Mouse (Mus musculus) frontal cortex, postnatal 10 days (tissue): ENCODE measurements around the gene Gm20388.

Source experiments
- DNase-seq, 2 experiments: peaks; one replicate each; pipeline ENCODE4 v3.0.0; 2022; ENCODE audit warnings: low spot score in 2 of 2, mixed read lengths in 1 of 2

The Gm20388 gene

DNA sequence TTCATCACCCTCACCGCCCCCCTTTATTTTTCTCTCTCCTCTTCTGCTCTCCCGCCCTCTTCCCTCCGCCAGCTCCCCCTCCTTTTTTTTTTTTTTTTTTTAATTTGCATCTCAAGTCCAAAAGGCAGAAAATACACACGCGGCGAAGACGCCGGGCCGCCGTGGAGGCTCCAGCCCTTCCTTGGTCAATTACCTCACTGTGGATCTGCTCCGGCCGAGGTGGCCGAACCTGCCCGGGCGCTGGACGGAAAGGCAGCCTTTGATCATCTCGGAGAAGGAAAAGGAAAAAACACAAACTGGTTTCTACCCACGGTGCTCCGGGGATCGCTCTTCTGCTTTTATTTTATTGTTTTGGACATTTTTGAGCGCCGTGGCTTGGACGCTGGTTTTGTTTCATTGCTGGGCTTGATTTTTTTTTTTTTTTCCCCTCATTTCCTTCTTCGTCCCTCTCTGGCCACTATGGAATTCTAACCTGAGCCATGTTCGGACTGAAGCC is 578.0 kb downstream of the Gm20388 start:
- DNase-seq = no peak

DNA sequence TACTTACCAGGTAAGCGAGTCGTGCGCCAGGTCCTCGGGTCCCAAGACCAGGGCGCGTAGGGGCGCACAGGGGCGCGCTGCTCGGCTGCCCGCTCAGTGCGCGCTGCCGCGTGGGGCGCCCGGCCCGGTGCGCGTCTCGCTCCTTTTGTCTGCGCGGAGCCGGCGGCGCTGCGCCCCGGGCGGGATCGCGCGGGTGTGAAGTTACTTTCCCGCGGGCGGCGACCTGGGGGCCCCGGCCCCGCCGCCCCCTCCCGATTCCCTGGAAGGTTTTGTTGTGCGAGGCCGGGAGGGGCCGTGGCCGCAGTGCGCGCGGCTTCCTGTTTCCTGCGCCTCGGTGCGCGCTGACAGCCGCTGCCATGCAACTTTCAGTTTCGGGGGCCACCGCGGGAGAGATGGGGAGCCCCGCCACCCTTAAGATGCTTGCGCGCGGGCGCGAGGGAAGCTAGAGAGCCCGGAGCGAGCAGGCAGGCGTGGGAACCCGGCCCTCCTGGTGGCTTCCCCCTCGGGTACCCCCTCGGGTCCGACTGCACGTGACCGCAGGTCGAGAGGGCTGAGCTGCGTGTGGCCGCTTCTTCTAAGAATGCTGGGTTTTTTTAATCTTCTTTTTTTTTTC is 578.6 kb downstream of the Gm20388 start:
- no peak for DNase-seq

- no peak for DNase-seq
Measured at GRCm38 (mm10) chr8:120489771-120490281, 579.2 kb downstream of the Gm20388 start.

DNA sequence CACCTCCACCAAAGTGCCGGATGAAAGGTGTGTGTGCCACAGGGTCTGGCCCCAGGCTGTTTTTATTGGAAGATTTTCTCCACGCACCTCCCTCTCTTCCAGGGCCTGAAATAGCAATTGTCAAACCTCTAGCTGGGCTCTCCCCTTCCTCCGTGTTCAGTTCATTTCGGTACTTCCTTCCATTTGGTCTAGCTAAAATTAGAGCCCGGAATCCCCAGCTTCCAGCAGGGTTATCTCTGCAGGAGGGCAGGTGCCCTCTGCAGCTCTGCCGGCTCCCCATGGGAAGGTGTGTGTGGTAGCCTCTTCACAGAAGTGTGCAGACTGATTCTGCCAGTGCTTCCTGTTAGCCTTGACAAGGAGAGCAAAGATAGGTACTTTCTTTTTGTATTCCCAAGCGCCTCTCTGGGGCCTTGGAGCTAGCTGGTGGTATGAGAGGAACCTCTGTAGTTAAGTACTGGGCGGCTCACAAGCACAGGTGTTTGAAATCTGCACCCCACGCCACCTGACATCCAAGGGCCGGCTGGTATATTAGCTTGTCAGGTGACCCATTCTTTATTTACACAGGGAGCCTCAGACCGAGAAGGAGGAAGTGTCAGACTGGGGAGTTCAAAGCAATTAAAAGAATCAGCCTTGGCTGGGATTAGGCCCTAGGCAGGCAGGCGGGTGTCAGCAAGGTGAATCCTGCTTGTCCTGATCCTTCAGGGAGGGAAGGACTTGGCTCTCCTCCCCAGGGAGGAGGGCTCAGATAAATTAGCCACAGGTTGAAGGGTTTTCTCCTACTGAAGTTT is 579.9 kb downstream of the Gm20388 start:
- DNase-seq = no peak

GRCm38 (mm10) chr8:120491166-120491793 is 580.6 kb downstream of the Gm20388 start:
- DNase-seq = no peak

DNA sequence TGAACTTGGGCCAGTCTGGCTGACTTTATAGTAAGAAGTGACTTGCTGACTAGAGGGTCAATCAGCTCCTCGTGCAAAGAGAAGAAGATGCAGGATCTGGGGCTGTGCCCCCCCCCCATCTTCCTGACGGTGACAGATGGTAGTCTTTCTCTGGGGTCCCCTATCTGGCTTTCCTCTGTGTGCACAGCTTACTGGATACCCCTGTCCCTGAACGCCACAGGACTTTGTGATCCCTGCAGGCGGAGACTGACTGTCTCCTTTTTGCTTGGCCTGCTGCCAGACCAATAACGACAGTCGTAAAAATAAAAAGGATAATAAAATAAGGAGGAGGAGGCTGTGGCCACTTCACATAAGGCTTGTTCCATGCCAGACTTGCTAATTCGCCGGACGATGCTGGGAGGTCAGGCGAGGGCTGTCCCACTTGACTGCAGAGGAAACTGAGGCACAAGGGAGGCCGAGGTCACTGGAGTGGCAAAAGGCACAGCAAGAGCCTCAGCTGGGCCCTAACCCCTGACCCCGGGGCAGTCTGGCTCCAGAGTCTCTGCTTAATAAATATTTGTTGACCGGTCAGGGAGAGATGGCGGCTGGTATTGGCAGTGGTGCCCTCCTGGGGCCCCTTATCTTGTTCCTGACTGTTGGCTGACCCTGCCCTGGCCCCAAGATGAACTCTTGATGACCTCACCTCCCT is 581.7 kb downstream of the Gm20388 start:
- DNase-seq = no peak

GRCm38 (mm10) chr8:120492881-120493220 is 582.2 kb downstream of the Gm20388 start:
- no peak for DNase-seq

- no peak for DNase-seq
Measured at GRCm38 (mm10) chr8:120493508-120494464, 583.1 kb downstream of the Gm20388 start.

DNA sequence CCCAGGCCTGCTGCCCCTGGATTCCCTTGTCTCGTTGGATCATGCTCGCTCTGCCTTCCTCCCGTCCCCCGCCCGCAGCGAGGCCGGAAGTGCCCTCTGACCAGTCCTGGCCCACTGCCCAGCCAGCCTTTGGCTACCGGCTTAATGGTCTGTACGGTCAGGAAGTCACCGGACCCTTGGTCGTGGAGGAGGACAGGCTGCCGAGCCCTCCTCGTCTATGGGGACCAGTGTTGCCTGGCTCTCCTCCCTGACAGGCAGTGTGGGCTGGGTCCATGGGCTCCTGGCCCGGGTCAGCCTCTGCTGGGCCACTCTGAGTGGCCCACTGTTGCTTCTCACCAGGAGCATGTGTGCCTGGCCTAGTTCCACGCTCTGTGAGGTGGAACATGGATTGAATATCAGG is 584.3 kb downstream of the Gm20388 start:
- peak in 1 of 2 experiments; percentile 62 for DNase-seq

- DNase-seq = no peak
Measured at GRCm38 (mm10) chr8:120495461-120495860, 584.8 kb downstream of the Gm20388 start.

DNA sequence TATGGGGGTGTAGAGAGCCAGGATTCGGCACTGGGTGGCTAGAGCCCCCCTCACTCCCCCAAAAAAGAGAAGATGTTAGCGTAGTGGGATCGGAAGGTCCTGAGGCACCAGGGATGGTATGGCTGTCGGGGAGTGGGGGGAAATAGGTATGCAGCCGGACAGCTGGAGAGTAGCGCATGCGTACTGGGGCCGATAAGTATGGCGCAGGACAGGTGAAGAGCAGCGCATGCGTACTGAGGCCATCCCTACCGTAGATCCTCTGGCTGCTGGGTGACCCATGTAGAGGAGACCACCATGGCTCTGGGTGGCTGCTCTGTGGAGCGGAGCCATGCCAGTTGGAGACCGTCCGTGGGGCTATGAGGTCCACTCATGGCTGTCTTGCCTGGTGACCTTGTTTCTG is 585.8 kb downstream of the Gm20388 start:
- DNase-seq = no peak

DNA sequence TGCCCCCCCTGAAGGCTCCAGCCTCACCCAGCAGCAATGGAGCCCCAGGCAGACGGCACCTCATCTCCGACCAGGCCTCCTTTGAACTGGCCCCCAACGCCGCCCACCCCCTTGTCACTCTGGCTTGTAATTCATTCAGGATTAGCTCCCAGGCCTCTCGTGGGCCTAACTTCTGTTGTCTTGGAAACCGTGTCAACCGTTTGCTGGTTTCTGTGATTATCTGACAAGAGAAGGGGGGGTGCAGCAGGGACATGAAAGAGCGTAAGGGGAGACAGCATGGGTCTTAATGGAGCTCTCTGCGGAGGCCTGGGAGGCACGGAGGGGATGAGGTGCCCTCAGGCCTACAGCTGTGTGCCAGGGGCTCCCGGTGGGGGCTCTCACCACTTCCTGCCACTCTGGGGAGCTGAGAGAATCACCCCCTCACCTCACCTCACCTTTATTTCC is 586.9 kb downstream of the Gm20388 start:
- DNase-seq = no peak

GRCm38 (mm10) chr8:120498349-120498831 is 587.7 kb downstream of the Gm20388 start:
- no peak for DNase-seq

DNA sequence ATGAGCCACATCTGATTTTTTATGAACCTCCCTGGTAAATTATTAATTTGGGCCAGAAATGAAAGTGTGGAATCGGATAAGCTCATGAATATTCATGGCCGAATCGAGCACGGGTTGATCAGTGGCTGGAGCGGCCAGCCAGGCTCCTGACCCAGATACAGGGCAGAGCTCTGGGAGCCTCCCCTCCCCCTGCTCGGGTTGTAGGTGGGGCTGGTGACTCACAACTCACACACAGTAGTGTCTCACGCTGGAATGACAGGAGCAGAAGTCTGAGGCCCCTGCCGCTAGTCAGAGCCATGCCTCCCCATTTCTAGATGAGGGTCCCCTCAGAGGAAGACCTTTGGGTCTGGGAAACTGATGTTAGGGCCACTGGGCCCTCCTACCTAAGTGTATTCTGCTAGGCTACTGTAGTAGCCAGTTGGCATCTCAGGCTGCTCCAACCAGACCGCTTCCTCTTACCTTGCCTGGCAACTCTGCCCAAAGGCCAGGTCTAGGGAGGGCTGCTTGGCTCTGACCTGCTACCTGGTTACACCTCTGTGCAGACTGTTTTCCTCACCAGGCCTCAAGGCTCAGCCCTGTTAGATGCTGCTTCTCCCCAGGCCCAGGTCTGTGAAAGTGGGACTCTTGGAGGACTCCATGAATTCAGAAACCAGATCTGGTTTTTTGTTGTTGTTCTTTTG is 588.4 kb downstream of the Gm20388 start:
- no peak for DNase-seq

- no peak for DNase-seq
Measured at GRCm38 (mm10) chr8:120500701-120501261, 590.1 kb downstream of the Gm20388 start.

- no peak for DNase-seq
Measured at GRCm38 (mm10) chr8:120501426-120501825, 590.8 kb downstream of the Gm20388 start.

- DNase-seq = no peak
Measured at GRCm38 (mm10) chr8:120502428-120502827, 591.8 kb downstream of the Gm20388 start.

GRCm38 (mm10) chr8:120504251-120505081 is 593.8 kb downstream of the Gm20388 start:
- DNase-seq = no peak

- no peak for DNase-seq
Measured at GRCm38 (mm10) chr8:120505082-120505511, 594.5 kb downstream of the Gm20388 start.
